Mouse (Mus musculus) small intestine, adult 2 months (tissue): ENCODE data around the gene Cnfn.

Experiments used
- CTCF ChIP-seq: fragments of 200-500 bp; IDR thresholded peaks from 2 replicates; pipeline ENCODE4 v1.5.1; 2012; ENCODE audit warnings: low read depth, mild to moderate bottlenecking, control low read depth, inconsistent platforms, low read length, moderate library complexity, mixed read lengths; ENCODE audit not compliant: insufficient replicate concordance, insufficient read length; ENCODE audit errors: extremely low read depth
- POLR2A ChIP-seq: fragments of 200-500 bp; IDR thresholded peaks from 2 replicates; pipeline ENCODE4 v1.6.1; 2012; ENCODE audit warnings: low read depth, mild to moderate bottlenecking, control low read depth, inconsistent platforms, low read length, moderate library complexity

DNA sequence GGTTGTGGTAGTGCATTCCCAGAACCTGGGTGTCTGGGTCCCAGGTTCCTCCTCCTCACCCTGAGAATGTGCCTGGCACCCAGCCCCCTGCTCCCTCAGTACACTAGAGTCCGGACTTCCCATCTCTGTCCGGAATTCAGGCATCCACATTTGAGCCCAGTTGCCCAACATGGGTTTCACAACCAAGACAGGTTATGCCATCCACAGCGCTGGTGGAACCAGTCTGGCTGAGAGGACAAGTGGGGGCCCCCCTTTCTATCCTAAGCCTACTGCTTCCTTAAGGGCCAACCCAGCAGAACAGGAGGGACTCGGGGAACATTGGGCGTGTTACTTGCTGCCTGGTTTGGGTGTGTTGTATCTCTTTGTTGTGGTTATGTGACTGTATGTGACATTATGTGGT, 2.9 kb upstream of the Cnfn start:
- TF ChIP-seq CTCF: no peak
- no peak for TF ChIP-seq POLR2A
